Mouse (Mus musculus): ENCODE results near the gene F3. TPM values are rescaled to one million over a fixed set of nuclear protein-coding genes. Genes with fewer than 3 reads are reported as not detected.

Gene F3
- polyA plus RNA-seq, 1 experiment from 2014 or later: 7.2 TPM

DNA sequence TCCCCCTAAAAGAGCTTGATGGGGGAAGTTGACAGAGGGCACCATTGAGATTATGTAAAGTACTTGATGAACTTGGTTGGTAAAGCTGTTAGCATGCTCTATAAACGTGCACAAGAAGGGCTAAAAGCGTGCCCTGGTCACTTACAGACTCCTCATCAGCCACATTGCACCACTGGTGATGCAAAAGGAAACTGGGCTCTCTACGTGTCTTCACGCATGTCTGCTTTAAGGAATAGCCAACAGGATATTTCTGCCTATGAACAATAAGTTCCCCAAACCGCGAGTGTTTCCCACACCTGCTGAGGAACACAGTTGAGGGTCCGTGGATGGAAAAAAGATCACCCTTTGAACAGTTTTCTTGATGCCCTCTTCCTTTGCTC, 1.7 kb upstream of the F3 start:
- H3K9me3 ChIP-seq (ENCODE audit: control insufficient read depth, low read length): no peaks in the 10 kb centered on the region
- peaks cover 15% of the 10 kb centered on the region for H3K4me1 ChIP-seq (ENCODE audit: control insufficient read depth, insufficient read depth, low read length)
- H3K9ac ChIP-seq (replicated peaks; ENCODE audit: low read length): no peak overlapping the region
- H3K27me3 ChIP-seq (ENCODE audit: control insufficient read depth, insufficient read depth, low read length): 0 out of 2 replicates have a peak, but pooled peaks cover 4% of the 10 kb centered on the region
- H3K4me3 ChIP-seq (replicated peaks; ENCODE audit: low read depth, low read length): no peak overlapping the region
- 50% methylated on average over 7 of the region's 7 CpGs for WGBS
- H3K4me2 ChIP-seq (ENCODE audit: low read length): peak overlapping the region; percentile 16
- ATAC-seq (ENCODE audit: low FRiP score, low TSS enrichment) (no peak), DNase-seq (no peak)
- H3K27ac ChIP-seq (replicated peaks; ENCODE audit: low read depth, low read length): no peak overlapping the region
- no peaks in the 10 kb centered on the region for H3K36me3 ChIP-seq (ENCODE audit: control insufficient read depth, insufficient read depth, low read length)

GRCm38 (mm10) chr3:121723968-121724524, 709 bp downstream of the F3 start:
- WGBS: 7% methylated on average over 20 of the region's 20 CpGs
- Histone ChIP-seq H3K4me3 (replicated peaks; ENCODE audit: low read depth, low read length) (peak overlapping the region; percentile 62), H3K9me3 (ENCODE audit: control insufficient read depth, low read length) (no peaks in the 10 kb centered on the region), H3K36me3 (ENCODE audit: control insufficient read depth, insufficient read depth, low read length) (no peaks in the 10 kb centered on the region), H3K4me1 (ENCODE audit: control insufficient read depth, insufficient read depth, low read length) (peaks cover 15% of the 10 kb centered on the region), H3K4me2 (ENCODE audit: low read length) (peak overlapping the region; percentile 87), H3K27ac (replicated peaks; ENCODE audit: low read depth, low read length) (0 out of 2 replicates have a peak overlapping the region, but pooled peaks have one; percentile 45), H3K27me3 (ENCODE audit: control insufficient read depth, insufficient read depth, low read length) (0 out of 2 replicates have a peak, but pooled peaks cover 4% of the 10 kb centered on the region), H3K9ac (replicated peaks; ENCODE audit: low read length) (peak overlapping the region; percentile 65)
- DNase-seq (peak; percentile 70), ATAC-seq (ENCODE audit: low FRiP score, low TSS enrichment) (no peak)

- ATAC-seq (ENCODE audit: low FRiP score, low TSS enrichment): no peak
- 0 out of 2 replicates have a peak, but pooled peaks cover 4% of the 10 kb centered on the region for H3K27me3 ChIP-seq (ENCODE audit: control insufficient read depth, insufficient read depth, low read length)
- WGBS: 41% methylated on average over 12 of the region's 12 CpGs
These were observed 1.2 kb downstream of the F3 start for GRCm38 (mm10) chr3:121724553-121724952.

DNA sequence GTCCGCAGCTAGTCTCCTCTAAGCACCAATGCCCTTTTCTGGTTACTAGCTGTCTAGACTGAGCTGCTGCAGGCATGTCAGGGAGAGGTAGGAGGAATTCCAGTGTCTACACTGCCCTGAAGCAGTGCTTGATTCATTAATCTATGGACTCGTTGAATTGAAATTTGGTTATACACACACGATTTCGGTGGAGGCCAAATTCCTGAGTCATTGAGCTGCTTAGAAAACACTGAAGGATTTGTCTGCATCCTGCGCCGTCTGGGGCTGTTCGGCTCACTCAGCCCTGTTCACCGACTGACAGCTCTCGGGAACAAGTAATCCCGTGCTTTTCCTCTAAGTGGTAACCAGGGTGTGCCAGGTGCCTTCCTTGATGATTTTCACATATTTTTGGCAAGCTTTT, 2.3 kb downstream of the F3 start:
- H3K4me1 ChIP-seq (ENCODE audit: control insufficient read depth, insufficient read depth, low read length): peaks cover 15% of the 10 kb centered on the region
- H3K4me3 ChIP-seq (replicated peaks; ENCODE audit: low read depth, low read length): no peak overlapping the region
- no peaks in the 10 kb centered on the region for H3K36me3 ChIP-seq (ENCODE audit: control insufficient read depth, insufficient read depth, low read length)
- 0 out of 2 replicates have a peak, but pooled peaks cover 4% of the 10 kb centered on the region for H3K27me3 ChIP-seq (ENCODE audit: control insufficient read depth, insufficient read depth, low read length)
- no peak for ATAC-seq (ENCODE audit: low FRiP score, low TSS enrichment)
- no peak overlapping the region for H3K4me2 ChIP-seq (ENCODE audit: low read length)
- H3K27ac ChIP-seq (replicated peaks; ENCODE audit: low read depth, low read length): no peak overlapping the region
- DNase-seq: no peak
- 69% methylated on average over 10 of the region's 10 CpGs for WGBS
- H3K9ac ChIP-seq (replicated peaks; ENCODE audit: low read length): no peak overlapping the region
- no peaks in the 10 kb centered on the region for H3K9me3 ChIP-seq (ENCODE audit: control insufficient read depth, low read length)

More at GRCm38 (mm10) chr3:121724553-121724952, 1.2 kb downstream of the F3 start:
- no peak for DNase-seq
- Histone ChIP-seq H3K4me1 (ENCODE audit: control insufficient read depth, insufficient read depth, low read length) (peaks cover 15% of the 10 kb centered on the region), H3K9ac (replicated peaks; ENCODE audit: low read length) (no peak overlapping the region), H3K4me2 (ENCODE audit: low read length) (peak overlapping the region; percentile 87), H3K9me3 (ENCODE audit: control insufficient read depth, low read length) (no peaks in the 10 kb centered on the region), H3K36me3 (ENCODE audit: control insufficient read depth, insufficient read depth, low read length) (no peaks in the 10 kb centered on the region), H3K27ac (replicated peaks; ENCODE audit: low read depth, low read length) (no peak overlapping the region), H3K4me3 (replicated peaks; ENCODE audit: low read depth, low read length) (peak overlapping the region; percentile 62)

DNA sequence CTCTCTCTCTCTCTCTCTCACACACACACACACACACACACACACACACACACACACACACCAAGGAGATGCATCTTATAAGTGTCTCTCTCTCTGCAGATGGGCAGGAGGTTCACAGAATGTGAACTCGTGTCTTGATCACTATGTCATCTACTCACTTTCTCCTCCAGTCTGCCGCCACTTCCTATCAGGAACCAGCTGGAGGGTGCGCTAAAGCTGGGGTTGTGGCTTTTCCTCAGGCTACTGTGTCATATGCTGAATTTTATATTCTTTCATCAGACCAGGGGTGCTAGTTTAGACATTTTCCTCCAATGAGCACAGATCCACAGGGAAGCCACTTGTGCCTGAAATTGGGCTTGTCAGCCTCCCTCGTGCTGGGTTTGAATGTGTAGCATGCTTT, 6.3 kb downstream of the F3 start:
- DNase-seq: no peak
- WGBS: 86% methylated on average over 4 of the region's 4 CpGs
- H3K27me3 ChIP-seq (ENCODE audit: control insufficient read depth, insufficient read depth, low read length): 0 out of 2 replicates have a peak, but pooled peaks cover 4% of the 10 kb centered on the region
- H3K9me3 ChIP-seq (ENCODE audit: control insufficient read depth, low read length): no peaks in the 10 kb centered on the region
- no peak overlapping the region for H3K9ac ChIP-seq (replicated peaks; ENCODE audit: low read length)
- no peak overlapping the region for H3K27ac ChIP-seq (replicated peaks; ENCODE audit: low read depth, low read length)
- ATAC-seq (ENCODE audit: low FRiP score, low TSS enrichment): no peak
- no peak overlapping the region for H3K4me2 ChIP-seq (ENCODE audit: low read length)
- no peaks in the 10 kb centered on the region; the same call in 1 of the 2 replicates for H3K4me1 ChIP-seq (ENCODE audit: control insufficient read depth, insufficient read depth, low read length)
- H3K4me3 ChIP-seq (replicated peaks; ENCODE audit: low read depth, low read length): no peak overlapping the region
- H3K36me3 ChIP-seq (ENCODE audit: control insufficient read depth, insufficient read depth, low read length): peaks cover 13% of the 10 kb centered on the region

DNA sequence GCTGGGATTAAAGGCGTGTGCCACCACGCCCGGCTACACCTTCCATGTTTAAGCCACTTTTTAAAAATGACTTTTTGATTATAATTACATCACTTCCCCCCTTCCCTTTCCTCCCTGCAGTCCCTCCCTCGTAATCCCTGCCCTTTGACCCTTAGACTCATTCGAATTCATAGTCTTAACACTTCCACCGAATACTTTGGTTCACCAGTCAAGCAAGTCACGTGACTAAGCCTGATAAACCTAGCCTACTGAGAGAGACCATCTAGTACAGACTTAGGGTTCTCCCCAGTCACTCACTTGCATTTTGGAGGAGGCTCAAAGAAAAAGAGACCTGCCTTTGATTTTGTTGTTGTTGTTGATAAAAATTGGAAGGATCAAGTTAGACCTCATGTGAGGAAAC, 12.2 kb downstream of the F3 start:
- Histone ChIP-seq H3K9me3 (ENCODE audit: control insufficient read depth, low read length) (no peaks in the 10 kb centered on the region), H3K4me2 (ENCODE audit: low read length) (no peak overlapping the region), H3K9ac (replicated peaks; ENCODE audit: low read length) (no peak overlapping the region), H3K4me1 (ENCODE audit: control insufficient read depth, insufficient read depth, low read length) (0 out of 2 replicates have a peak, but pooled peaks cover 4% of the 10 kb centered on the region), H3K27ac (replicated peaks; ENCODE audit: low read depth, low read length) (no peak overlapping the region), H3K4me3 (replicated peaks; ENCODE audit: low read depth, low read length) (no peak overlapping the region), H3K36me3 (ENCODE audit: control insufficient read depth, insufficient read depth, low read length) (peaks cover 13% of the 10 kb centered on the region), H3K27me3 (ENCODE audit: control insufficient read depth, insufficient read depth, low read length) (no peaks in the 10 kb centered on the region)
- WGBS: 57% methylated on average over 7 of the region's 7 CpGs
- DNase-seq (no peak), ATAC-seq (ENCODE audit: low FRiP score, low TSS enrichment) (no peak)

DNA sequence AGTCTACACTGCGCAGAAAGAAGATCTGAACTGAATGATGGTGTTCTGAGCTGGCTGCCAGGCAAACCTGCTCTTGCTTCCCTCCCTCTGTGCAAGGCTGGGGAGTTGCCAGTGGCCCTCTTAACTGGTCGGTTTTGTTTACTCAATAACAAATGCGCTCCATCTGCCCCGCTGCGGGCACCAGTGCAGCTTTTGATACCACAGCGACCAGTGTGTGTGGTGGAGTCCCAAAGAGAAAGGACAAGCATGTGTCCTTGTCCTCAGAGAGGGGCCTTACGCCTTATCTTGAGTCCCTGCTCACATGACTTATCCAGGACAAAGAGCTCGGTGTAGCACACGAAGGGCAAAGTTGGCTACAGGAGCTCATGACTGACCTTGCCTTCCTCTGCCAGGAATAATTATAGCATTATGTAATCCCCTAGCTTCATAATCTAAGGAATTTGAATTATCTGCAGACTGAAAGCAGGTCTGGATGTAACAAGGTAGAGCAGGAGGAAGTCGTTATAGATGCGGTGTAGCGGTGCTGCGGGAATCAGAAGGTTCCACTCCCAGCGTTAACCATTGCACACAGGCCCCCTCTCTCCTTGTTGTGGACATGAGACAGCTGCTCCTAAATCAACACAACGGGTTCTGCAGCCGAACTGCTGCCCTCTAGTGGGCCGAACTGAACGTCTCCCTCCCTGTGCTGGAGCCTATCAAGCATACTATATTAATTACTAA, 12.8 kb downstream of the F3 start:
- ATAC-seq (ENCODE audit: low FRiP score, low TSS enrichment) (peak; percentile 85), DNase-seq (peak; percentile 90)
- H3K27ac ChIP-seq (replicated peaks; ENCODE audit: low read depth, low read length): 0 out of 2 replicates have a peak overlapping the region, but pooled peaks have one; percentile 20
- peaks cover 13% of the 10 kb centered on the region for H3K36me3 ChIP-seq (ENCODE audit: control insufficient read depth, insufficient read depth, low read length)
- 36% methylated on average over 18 of the region's 18 CpGs for WGBS
- H3K9ac ChIP-seq (replicated peaks; ENCODE audit: low read length): no peak overlapping the region; the same call in 1 of the 2 replicates
- no peaks in the 10 kb centered on the region for H3K27me3 ChIP-seq (ENCODE audit: control insufficient read depth, insufficient read depth, low read length)
- no peak overlapping the region for H3K4me3 ChIP-seq (replicated peaks; ENCODE audit: low read depth, low read length)
- H3K4me1 ChIP-seq (ENCODE audit: control insufficient read depth, insufficient read depth, low read length): 0 out of 2 replicates have a peak, but pooled peaks cover 4% of the 10 kb centered on the region
- no peaks in the 10 kb centered on the region for H3K9me3 ChIP-seq (ENCODE audit: control insufficient read depth, low read length)
- no peak overlapping the region for H3K4me2 ChIP-seq (ENCODE audit: low read length)

- WGBS: 17% methylated on average over 1 of the region's 1 CpGs
- H3K4me1 ChIP-seq (ENCODE audit: control insufficient read depth, insufficient read depth, low read length): 0 out of 2 replicates have a peak, but pooled peaks cover 4% of the 10 kb centered on the region
- no peak overlapping the region for H3K9ac ChIP-seq (replicated peaks; ENCODE audit: low read length)
- no peak overlapping the region for H3K4me3 ChIP-seq (replicated peaks; ENCODE audit: low read depth, low read length)
- peaks cover 9% of the 10 kb centered on the region for H3K36me3 ChIP-seq (ENCODE audit: control insufficient read depth, insufficient read depth, low read length)
- no peak overlapping the region for H3K27ac ChIP-seq (replicated peaks; ENCODE audit: low read depth, low read length)
- H3K9me3 ChIP-seq (ENCODE audit: control insufficient read depth, low read length): no peaks in the 10 kb centered on the region
- no peak overlapping the region for H3K4me2 ChIP-seq (ENCODE audit: low read length)
- peak; percentile 66 for DNase-seq
- ATAC-seq (ENCODE audit: low FRiP score, low TSS enrichment): no peak
- no peaks in the 10 kb centered on the region for H3K27me3 ChIP-seq (ENCODE audit: control insufficient read depth, insufficient read depth, low read length)
These were observed 14.1 kb downstream of the F3 start for GRCm38 (mm10) chr3:121737453-121737852.

All from midbrain, embryonic 14.5 days (tissue).